Mouse (Mus musculus): Measurements from ENCODE around the gene Lrrc75b. TPM values are rescaled to one million over a fixed set of nuclear protein-coding genes. Genes with fewer than 3 reads are reported as not detected.
"Not testable (repeated sequence)": the region's sequence is repeated elsewhere in the genome, so short reads cannot be mapped to it uniquely, and the experiment has no call there.

Gene Lrrc75b
- polyA plus RNA-seq, 1 experiment from 2014 or later = 32.6 TPM

- WGBS = 90% methylated on average over 3 of the region's 3 CpGs
- not testable (repeated sequence) for H3K4me1 ChIP-seq (ENCODE audit: control insufficient read depth, insufficient read depth, low read length); H3K27me3 ChIP-seq (ENCODE audit: control insufficient read depth, insufficient read depth, low read length); H3K9ac ChIP-seq (replicated peaks; ENCODE audit: low read depth, low read length); H3K9me3 ChIP-seq (ENCODE audit: control insufficient read depth, low read length); H3K4me3 ChIP-seq (ENCODE audit: low read depth, low read length); H3K27ac ChIP-seq (ENCODE audit: low read depth, low read length); H3K4me2 ChIP-seq (ENCODE audit: low read depth, low read length); ATAC-seq (ENCODE audit: low read depth)
- H3K36me3 ChIP-seq (ENCODE audit: control insufficient read depth, insufficient read depth, low read length) = peaks cover 35% of the 10 kb centered on the region
Observed at GRCm38 (mm10) chr10:75505928-75506327, 54.2 kb downstream of the Lrrc75b start.

GRCm38 (mm10) chr10:75505130-75505495 lies 55.0 kb downstream of the Lrrc75b start:
- Histone ChIP-seq H3K4me2 (ENCODE audit: low read depth, low read length) (no peak overlapping the region), H3K4me1 (ENCODE audit: control insufficient read depth, insufficient read depth, low read length) (no peaks in the 10 kb centered on the region), H3K36me3 (ENCODE audit: control insufficient read depth, insufficient read depth, low read length) (peaks cover 31% of the 10 kb centered on the region), H3K9ac (replicated peaks; ENCODE audit: low read depth, low read length) (no peak overlapping the region), H3K9me3 (ENCODE audit: control insufficient read depth, low read length) (no peaks in the 10 kb centered on the region), H3K4me3 (ENCODE audit: low read depth, low read length) (no peak overlapping the region), H3K27ac (ENCODE audit: low read depth, low read length) (no peak overlapping the region), H3K27me3 (ENCODE audit: control insufficient read depth, insufficient read depth, low read length) (no peaks in the 10 kb centered on the region)
- 64% methylated on average over 3 of the region's 3 CpGs for WGBS
- ATAC-seq (ENCODE audit: low read depth) = no peak

- Histone ChIP-seq H3K9ac (replicated peaks; ENCODE audit: low read depth, low read length) (no peak overlapping the region), H3K4me2 (ENCODE audit: low read depth, low read length) (no peak overlapping the region), H3K9me3 (ENCODE audit: control insufficient read depth, low read length) (no peaks in the 10 kb centered on the region), H3K36me3 (ENCODE audit: control insufficient read depth, insufficient read depth, low read length) (peaks cover 24% of the 10 kb centered on the region), H3K4me3 (ENCODE audit: low read depth, low read length) (no peak overlapping the region), H3K27me3 (ENCODE audit: control insufficient read depth, insufficient read depth, low read length) (no peaks in the 10 kb centered on the region), H3K4me1 (ENCODE audit: control insufficient read depth, insufficient read depth, low read length) (no peaks in the 10 kb centered on the region), H3K27ac (ENCODE audit: low read depth, low read length) (no peak overlapping the region)
- no peak for ATAC-seq (ENCODE audit: low read depth)
- WGBS = 88% methylated on average over 8 of the region's 8 CpGs
Observed at GRCm38 (mm10) chr10:75504234-75505129, 55.6 kb downstream of the Lrrc75b start.

- Histone ChIP-seq H3K27me3 (ENCODE audit: control insufficient read depth, insufficient read depth, low read length) (no peaks in the 10 kb centered on the region), H3K9ac (replicated peaks; ENCODE audit: low read depth, low read length) (no peak overlapping the region), H3K36me3 (ENCODE audit: control insufficient read depth, insufficient read depth, low read length) (peaks cover 18% of the 10 kb centered on the region), H3K27ac (ENCODE audit: low read depth, low read length) (no peak overlapping the region), H3K4me3 (ENCODE audit: low read depth, low read length) (no peak overlapping the region), H3K9me3 (ENCODE audit: control insufficient read depth, low read length) (no peaks in the 10 kb centered on the region), H3K4me2 (ENCODE audit: low read depth, low read length) (no peak overlapping the region), H3K4me1 (ENCODE audit: control insufficient read depth, insufficient read depth, low read length) (no peaks in the 10 kb centered on the region)
- no peak for ATAC-seq (ENCODE audit: low read depth)
- WGBS = 92% methylated on average over 7 of the region's 7 CpGs
Observed at GRCm38 (mm10) chr10:75503692-75504091, 56.4 kb downstream of the Lrrc75b start.

GRCm38 (mm10) chr10:75501641-75502040 lies 58.5 kb downstream of the Lrrc75b start:
- H3K36me3 ChIP-seq (ENCODE audit: control insufficient read depth, insufficient read depth, low read length) = no peaks in the 10 kb centered on the region
- no peak overlapping the region for H3K4me2 ChIP-seq (ENCODE audit: low read depth, low read length)
- no peak overlapping the region for H3K9ac ChIP-seq (replicated peaks; ENCODE audit: low read depth, low read length)
- H3K27ac ChIP-seq (ENCODE audit: low read depth, low read length) = no peak overlapping the region
- ATAC-seq (ENCODE audit: low read depth) = no peak
- 100% methylated on average over 1 of the region's 1 CpGs for WGBS
- no peaks in the 10 kb centered on the region for H3K4me1 ChIP-seq (ENCODE audit: control insufficient read depth, insufficient read depth, low read length)
- no peak overlapping the region for H3K4me3 ChIP-seq (ENCODE audit: low read depth, low read length)
- H3K27me3 ChIP-seq (ENCODE audit: control insufficient read depth, insufficient read depth, low read length) = no peaks in the 10 kb centered on the region
- H3K9me3 ChIP-seq (ENCODE audit: control insufficient read depth, low read length) = no peaks in the 10 kb centered on the region

- Histone ChIP-seq H3K9ac (replicated peaks; ENCODE audit: low read depth, low read length) (no peak overlapping the region), H3K27me3 (ENCODE audit: control insufficient read depth, insufficient read depth, low read length) (no peaks in the 10 kb centered on the region), H3K4me1 (ENCODE audit: control insufficient read depth, insufficient read depth, low read length) (no peaks in the 10 kb centered on the region), H3K9me3 (ENCODE audit: control insufficient read depth, low read length) (no peaks in the 10 kb centered on the region), H3K36me3 (ENCODE audit: control insufficient read depth, insufficient read depth, low read length) (no peaks in the 10 kb centered on the region), H3K27ac (ENCODE audit: low read depth, low read length) (no peak overlapping the region), H3K4me3 (ENCODE audit: low read depth, low read length) (no peak overlapping the region), H3K4me2 (ENCODE audit: low read depth, low read length) (no peak overlapping the region)
- ATAC-seq (ENCODE audit: low read depth) = no peak
- 77% methylated on average over 7 of the region's 7 CpGs for WGBS
Observed at GRCm38 (mm10) chr10:75500345-75500744, 59.8 kb downstream of the Lrrc75b start.

Other genes starting within 250 kb of the Lrrc75b start
- 3.4 and 4.1 TPM in 2 replicates for gene Adora2a, start 243.5 kb downstream of the Lrrc75b start, polyA plus RNA-seq (2014; fragmentation: Nextera tagmentation; extraction: Ambion mirVana)
- 0.13 and 0.15 TPM in 2 replicates for gene Upb1, start 159.2 kb downstream of the Lrrc75b start, polyA plus RNA-seq (2014; fragmentation: Nextera tagmentation; extraction: Ambion mirVana)
- 113 and 124 TPM in 2 replicates for gene Snrpd3, start 42.8 kb downstream of the Lrrc75b start, polyA plus RNA-seq (2014; fragmentation: Nextera tagmentation; extraction: Ambion mirVana)
- gene Gucd1, start 42.4 kb downstream of the Lrrc75b start, polyA plus RNA-seq (2014; fragmentation: Nextera tagmentation; extraction: Ambion mirVana) = 19.4 and 22.7 TPM in 2 replicates
- 0.85 and 1.5 TPM in 2 replicates for gene Ggt1, start 1.3 kb upstream of the Lrrc75b start, polyA plus RNA-seq (2014; fragmentation: Nextera tagmentation; extraction: Ambion mirVana)
- 0.43 and 1.5 TPM in 2 replicates for gene Ggt5, start 29.0 kb upstream of the Lrrc75b start, polyA plus RNA-seq (2014; fragmentation: Nextera tagmentation; extraction: Ambion mirVana)
- gene Susd2, start 83.7 kb upstream of the Lrrc75b start, polyA plus RNA-seq (2014; fragmentation: Nextera tagmentation; extraction: Ambion mirVana) = 9.8 and 12.3 TPM in 2 replicates
- gene Cabin1, start 204.0 kb upstream of the Lrrc75b start, polyA plus RNA-seq (2014; fragmentation: Nextera tagmentation; extraction: Ambion mirVana) = 34.2 and 39.9 TPM in 2 replicates
- gene Ddt, start 213.1 kb upstream of the Lrrc75b start, polyA plus RNA-seq (2014; fragmentation: Nextera tagmentation; extraction: Ambion mirVana) = 102 and 104 TPM in 2 replicates
- not detected in 2 replicates for gene Gm20441, start 220.6 kb upstream of the Lrrc75b start, polyA plus RNA-seq (2014; fragmentation: Nextera tagmentation; extraction: Ambion mirVana)
- 0.94 TPM in 1 of 2 replicates, not detected in the other for gene Gstt3, start 221.1 kb upstream of the Lrrc75b start, polyA plus RNA-seq (2014; fragmentation: Nextera tagmentation; extraction: Ambion mirVana)
- gene Gstt1, start 238.3 kb upstream of the Lrrc75b start, polyA plus RNA-seq (2014; fragmentation: Nextera tagmentation; extraction: Ambion mirVana) = 8.8 and 11.2 TPM in 2 replicates

All from neural tube, embryonic 14.5 days (tissue).